Mouse (Mus musculus): ENCODE measurements around the gene Agap1. TPM values are rescaled to one million over a fixed set of nuclear protein-coding genes. Genes with fewer than 3 reads are reported as not detected.

Gene Agap1
- polyA plus RNA-seq, 1 experiment from 2014 or later: 42.6 TPM

GRCm38 (mm10) chr1:89849151-89849860 lies 394.7 kb downstream of the Agap1 start:
- 19% methylated on average over 23 of the region's 23 CpGs for WGBS
- Histone ChIP-seq H3K36me3 (no peaks in the 10 kb centered on the region; the same call in none of the 2 replicates), H3K9ac (replicated peaks) (no peak overlapping the region), H3K9me3 (replicated peaks) (no peaks in the 10 kb centered on the region), H3K27ac (replicated peaks) (peak overlapping the region; percentile 19), H3K4me2 (peak overlapping the region; percentile 18), H3K4me1 (peaks cover 50% of the 10 kb centered on the region), H3K27me3 (replicated peaks) (no peaks in the 10 kb centered on the region), H3K4me3 (replicated peaks) (no peak overlapping the region)
- ATAC-seq (ENCODE audit: low FRiP score): 0 out of 2 replicates have a peak, but pooled peaks have one; percentile 15

- Histone ChIP-seq H3K27ac (replicated peaks) (peak overlapping the region; percentile 19; the same call in 1 of the 2 replicates), H3K4me2 (no peak overlapping the region), H3K9me3 (replicated peaks) (no peaks in the 10 kb centered on the region), H3K9ac (replicated peaks) (no peak overlapping the region), H3K36me3 (no peaks in the 10 kb centered on the region; the same call in none of the 2 replicates), H3K4me3 (replicated peaks) (no peak overlapping the region), H3K27me3 (replicated peaks) (no peaks in the 10 kb centered on the region), H3K4me1 (peaks cover 50% of the 10 kb centered on the region)
- ATAC-seq (ENCODE audit: low FRiP score): no peak; the same call in 1 of the 2 replicates
- WGBS: 43% methylated on average over 7 of the region's 7 CpGs
Measured at GRCm38 (mm10) chr1:89849861-89850230, 395.2 kb downstream of the Agap1 start.

- Histone ChIP-seq H3K4me1 (peaks cover 47% of the 10 kb centered on the region), H3K36me3 (no peaks in the 10 kb centered on the region; the same call in none of the 2 replicates), H3K4me2 (no peak overlapping the region), H3K27ac (replicated peaks) (no peak overlapping the region), H3K9me3 (replicated peaks) (no peaks in the 10 kb centered on the region), H3K27me3 (replicated peaks) (no peaks in the 10 kb centered on the region), H3K4me3 (replicated peaks) (no peak overlapping the region), H3K9ac (replicated peaks) (no peak overlapping the region)
- ATAC-seq (ENCODE audit: low FRiP score): no peak
- WGBS: 86% methylated on average over 11 of the region's 11 CpGs
Measured at GRCm38 (mm10) chr1:89850681-89851414, 396.2 kb downstream of the Agap1 start.

GRCm38 (mm10) chr1:89859182-89859581 lies 404.6 kb downstream of the Agap1 start:
- no peak for ATAC-seq (ENCODE audit: low FRiP score)
- no peaks in the 10 kb centered on the region for H3K27me3 ChIP-seq (replicated peaks)
- no peaks in the 10 kb centered on the region for H3K9me3 ChIP-seq (replicated peaks)
- no peaks in the 10 kb centered on the region; the same call in 1 of the 2 replicates for H3K36me3 ChIP-seq
- no peak overlapping the region for H3K9ac ChIP-seq (replicated peaks)
- H3K27ac ChIP-seq (replicated peaks): 0 out of 2 replicates have a peak overlapping the region, but pooled peaks have one; percentile 41
- H3K4me3 ChIP-seq (replicated peaks): no peak overlapping the region
- no peak overlapping the region for H3K4me2 ChIP-seq
- peaks cover 22% of the 10 kb centered on the region for H3K4me1 ChIP-seq
- 18% methylated on average over 3 of the region's 3 CpGs for WGBS

GRCm38 (mm10) chr1:89860017-89860730 lies 405.6 kb downstream of the Agap1 start:
- Histone ChIP-seq H3K27ac (replicated peaks) (peak overlapping the region; percentile 41), H3K9me3 (replicated peaks) (no peaks in the 10 kb centered on the region), H3K27me3 (replicated peaks) (no peaks in the 10 kb centered on the region), H3K36me3 (no peaks in the 10 kb centered on the region; the same call in 1 of the 2 replicates), H3K4me2 (no peak overlapping the region), H3K4me3 (replicated peaks) (no peak overlapping the region), H3K9ac (replicated peaks) (no peak overlapping the region), H3K4me1 (peaks cover 28% of the 10 kb centered on the region)
- peak; percentile 25; the same call in 1 of the 2 replicates for ATAC-seq (ENCODE audit: low FRiP score)
- 17% methylated on average over 2 of the region's 2 CpGs for WGBS

- Histone ChIP-seq H3K4me3 (replicated peaks) (no peak overlapping the region), H3K27ac (replicated peaks) (no peak overlapping the region), H3K9me3 (replicated peaks) (no peaks in the 10 kb centered on the region), H3K36me3 (no peaks in the 10 kb centered on the region), H3K9ac (replicated peaks) (no peak overlapping the region), H3K4me2 (no peak overlapping the region), H3K4me1 (peaks cover 44% of the 10 kb centered on the region), H3K27me3 (replicated peaks) (no peaks in the 10 kb centered on the region)
- ATAC-seq (ENCODE audit: low FRiP score): no peak
- 28% methylated on average over 6 of the region's 6 CpGs for WGBS
Measured at GRCm38 (mm10) chr1:89865787-89866186, 411.2 kb downstream of the Agap1 start.

GRCm38 (mm10) chr1:89867847-89868246 lies 413.2 kb downstream of the Agap1 start:
- Histone ChIP-seq H3K36me3 (no peaks in the 10 kb centered on the region), H3K9ac (replicated peaks) (no peak overlapping the region)
- no peak for ATAC-seq (ENCODE audit: low FRiP score)

GRCm38 (mm10) chr1:89870134-89870905 lies 415.7 kb downstream of the Agap1 start:
- 27% methylated on average over 12 of the region's 12 CpGs for WGBS
- no peak overlapping the region for H3K27ac ChIP-seq (replicated peaks)

More at GRCm38 (mm10) chr1:89867847-89868246, 413.2 kb downstream of the Agap1 start:
- no peak overlapping the region for H3K27ac ChIP-seq (replicated peaks)
- H3K4me2 ChIP-seq: no peak overlapping the region
- H3K9me3 ChIP-seq (replicated peaks): no peaks in the 10 kb centered on the region
- no peak overlapping the region for H3K4me3 ChIP-seq (replicated peaks)
- H3K27me3 ChIP-seq (replicated peaks): no peaks in the 10 kb centered on the region
- WGBS: 20% methylated on average over 4 of the region's 4 CpGs
- H3K4me1 ChIP-seq: peaks cover 46% of the 10 kb centered on the region

GRCm38 (mm10) chr1:89870906-89871211 lies 416.3 kb downstream of the Agap1 start:
- no peak for ATAC-seq (ENCODE audit: low FRiP score)

More at GRCm38 (mm10) chr1:89870134-89870905, 415.7 kb downstream of the Agap1 start:
- Histone ChIP-seq H3K27me3 (replicated peaks) (no peaks in the 10 kb centered on the region; the same call in 1 of the 2 replicates), H3K9me3 (replicated peaks) (no peaks in the 10 kb centered on the region), H3K4me3 (replicated peaks) (no peak overlapping the region), H3K9ac (replicated peaks) (no peak overlapping the region), H3K4me1 (peaks cover 44% of the 10 kb centered on the region), H3K36me3 (no peaks in the 10 kb centered on the region), H3K4me2 (no peak overlapping the region)
- no peak for ATAC-seq (ENCODE audit: low FRiP score)

GRCm38 (mm10) chr1:89876346-89877072 lies 421.9 kb downstream of the Agap1 start:
- H3K9me3 ChIP-seq (replicated peaks): no peaks in the 10 kb centered on the region
- peaks cover 3% of the 10 kb centered on the region; the same call in 1 of the 2 replicates for H3K36me3 ChIP-seq
- no peak overlapping the region for H3K4me3 ChIP-seq (replicated peaks)
- no peak overlapping the region; the same call in 1 of the 2 replicates for H3K4me2 ChIP-seq
- no peaks in the 10 kb centered on the region; the same call in 1 of the 2 replicates for H3K27me3 ChIP-seq (replicated peaks)
- peaks cover 54% of the 10 kb centered on the region for H3K4me1 ChIP-seq
- ATAC-seq (ENCODE audit: low FRiP score): peak; percentile 53; the same call in 1 of the 2 replicates
- WGBS: 8% methylated on average over 5 of the region's 5 CpGs
- no peak overlapping the region for H3K9ac ChIP-seq (replicated peaks)
- H3K27ac ChIP-seq (replicated peaks): peak overlapping the region; percentile 46

More at GRCm38 (mm10) chr1:89870906-89871211, 416.3 kb downstream of the Agap1 start:
- Histone ChIP-seq H3K4me3 (replicated peaks) (no peak overlapping the region), H3K9ac (replicated peaks) (no peak overlapping the region), H3K36me3 (no peaks in the 10 kb centered on the region), H3K9me3 (replicated peaks) (no peaks in the 10 kb centered on the region), H3K4me1 (peaks cover 42% of the 10 kb centered on the region), H3K27me3 (replicated peaks) (no peaks in the 10 kb centered on the region; the same call in 1 of the 2 replicates), H3K27ac (replicated peaks) (no peak overlapping the region), H3K4me2 (no peak overlapping the region)
- 24% methylated on average over 6 of the region's 6 CpGs for WGBS

All from neural tube, embryonic 15.5 days (tissue).